Comparison of ENCODE assay signal across 11 mouse cellular contexts in the genomic region with DNA sequence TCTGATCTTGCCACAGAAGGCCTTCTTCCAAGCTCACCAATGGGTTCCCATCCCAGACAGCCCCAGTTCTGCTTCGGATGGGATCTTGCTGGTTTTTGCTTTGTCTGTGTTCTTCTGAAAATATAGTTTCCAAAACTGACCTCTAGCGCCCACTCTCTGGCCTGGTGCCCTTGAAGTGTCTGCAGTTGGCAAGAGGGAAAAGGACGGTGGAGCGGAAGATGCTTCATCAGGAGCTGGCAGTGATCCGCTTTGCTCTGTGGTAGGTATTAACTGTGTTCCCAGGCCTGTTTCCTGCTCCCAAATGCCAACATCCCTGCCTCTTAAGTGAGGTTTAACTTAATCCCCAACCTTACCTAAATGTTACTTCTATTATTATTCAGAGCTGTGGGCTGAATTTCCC. TPM values are rescaled to one million over a fixed set of nuclear protein-coding genes. Genes with fewer than 3 reads are reported as not detected.
DNase-seq lines count a peak whose midpoint lies in the region; ATAC-seq and TF ChIP-seq lines count a peak whose summit lies in the region.
"Had no signal": no experiment of that assay in that cellular context is flagged by ENCODE, and none has a peak within 500 bp of the region (broad histone marks: within the 10 kb centered on the region; RNA-seq: fewer than 3 reads in every experiment).

No protein-coding gene starts in this region.

- peak overlapping the region; percentile 16; the same call in 1 of the 2 replicates for H3K9ac ChIP-seq in heart, embryonic 11.5 days (ENCODE audit: low read depth, low read length)
- H3K9ac ChIP-seq in ES-Bruce4 (ENCODE audit: low read depth, poor library complexity, severe bottlenecking) = no peak overlapping the region
- no peak overlapping the region for H3K9ac ChIP-seq in forebrain, embryonic 16.5 days (replicated peaks; ENCODE audit: low read depth, low read length)
- H3K9ac ChIP-seq: liver, postnatal 0 days had no signal

- H3K27ac ChIP-seq in heart, embryonic 11.5 days (ENCODE audit: low read depth, low read length) = peak overlapping the region; percentile 22; the same call in 1 of the 2 replicates
- H3K27ac ChIP-seq in ES-Bruce4 (ENCODE audit: insufficient read depth, low read length) = peak overlapping the region; percentile 57
- H3K27ac ChIP-seq in forebrain, embryonic 16.5 days (ENCODE audit: low read length) = peak overlapping the region; percentile 3; the same call in 1 of the 2 replicates

- no peak overlapping the region for H3K4me3 ChIP-seq in heart, embryonic 11.5 days (ENCODE audit: low read depth, low read length)
- H3K4me3 ChIP-seq in ES-Bruce4 (ENCODE audit: low read depth, low read length) = no peak overlapping the region
- H3K4me3 ChIP-seq in forebrain, embryonic 16.5 days (replicated peaks; ENCODE audit: low read length) = no peak overlapping the region

- no peak for TF ChIP-seq EP300 in ES-Bruce4 (IDR thresholded peaks at IDR 0.05; ENCODE audit: insufficient read depth, low read depth, low read length)

- TF ChIP-seq CTCF in ES-Bruce4 (IDR thresholded peaks at IDR 0.05; ENCODE audit: low read depth, low read length) = no peak

- H3K27me3 ChIP-seq in heart, embryonic 11.5 days (ENCODE audit: control insufficient read depth, insufficient read depth, low read length) = no peaks in the 10 kb centered on the region
- no peaks in the 10 kb centered on the region for H3K27me3 ChIP-seq in ES-Bruce4 (ENCODE audit: control insufficient read depth, insufficient read depth, low read length, poor library complexity, severe bottlenecking)
- H3K27me3 ChIP-seq in forebrain, embryonic 16.5 days (replicated peaks; ENCODE audit: control insufficient read depth, insufficient read depth, low read length) = no peaks in the 10 kb centered on the region

- no peaks in the 10 kb centered on the region; the same call in 1 of the 2 replicates for H3K36me3 ChIP-seq in heart, embryonic 11.5 days (ENCODE audit: control insufficient read depth, insufficient read depth, low read length)
- H3K36me3 ChIP-seq in ES-Bruce4 (ENCODE audit: control insufficient read depth, insufficient read depth, low read length, poor library complexity, severe bottlenecking) = no peaks in the 10 kb centered on the region
- no peaks in the 10 kb centered on the region for H3K36me3 ChIP-seq in forebrain, embryonic 16.5 days (ENCODE audit: control insufficient read depth, insufficient read depth)

- no peaks in the 10 kb centered on the region for H3K9me3 ChIP-seq in heart, embryonic 11.5 days (replicated peaks; ENCODE audit: control insufficient read depth, low read length)
- H3K9me3 ChIP-seq in ES-Bruce4 (replicated peaks; ENCODE audit: control insufficient read depth, insufficient read depth, low read length, poor library complexity, severe bottlenecking) = no peaks in the 10 kb centered on the region
- H3K9me3 ChIP-seq in forebrain, embryonic 16.5 days (ENCODE audit: control insufficient read depth, low read length) = no peaks in the 10 kb centered on the region

- no peak for TF ChIP-seq POLR2A in ES-Bruce4 (IDR thresholded peaks at IDR 0.05; ENCODE audit: insufficient read depth, low read length)

- no peak for ATAC-seq in heart, embryonic 11.5 days (replicated peaks; ENCODE audit: insufficient number of reproducible peaks, low FRiP score, low TSS enrichment)
- ATAC-seq in forebrain, embryonic 16.5 days = no peak
- ATAC-seq in erythroblast, adult 5-6 weeks (replicated peaks; ENCODE audit: low FRiP score, poor library complexity, severe bottlenecking) = no peak
- ATAC-seq: liver, postnatal 0 days had no signal

- DNase-seq in heart, postnatal 10 days = no peak
- peak; percentile 77 for DNase-seq in cerebellum, adult 11 months
- DNase-seq in lung, postnatal 25 days (ENCODE audit: low spot score) = no peak
- no peak for DNase-seq in gastrocnemius, postnatal 14 days
- DNase-seq: kidney, adult 18-20 months; layer of hippocampus, adult 9-11 months; liver, postnatal 0 days had no signal

- no peak overlapping the region for H3K4me2 ChIP-seq in heart, embryonic 11.5 days
- H3K4me2 ChIP-seq in forebrain, embryonic 16.5 days (ENCODE audit: low read length) = no peak overlapping the region

- peaks cover 58% of the 10 kb centered on the region for H3K4me1 ChIP-seq in heart, embryonic 11.5 days (ENCODE audit: control insufficient read depth, insufficient read depth, low read length)
- H3K4me1 ChIP-seq in ES-Bruce4 (ENCODE audit: control insufficient read depth, insufficient read depth, low read length) = peaks cover 30% of the 10 kb centered on the region
- peaks cover 71% of the 10 kb centered on the region for H3K4me1 ChIP-seq in forebrain, embryonic 16.5 days (replicated peaks; ENCODE audit: control insufficient read depth, insufficient read depth, low read length)

- WGBS in heart, embryonic 11.5 days (ENCODE audit: insufficient replicate concordance) = 85% methylated on average over 5 of the region's 5 CpGs
- 51% methylated on average over 5 of the region's 5 CpGs for WGBS in forebrain, embryonic 16.5 days

- intact Hi-C loops in heart, postnatal 10 days (cut with DNase I) = no loop called here
- intact Hi-C loops in gastrocnemius, postnatal 14 days (cut with DNase I; ENCODE audit: low total_unique reads) = no loop called here

RNA-seq across cellular contexts. Expression of gene Ssbp3, which starts 43.3 kb away (rescaled TPM):
- polyA plus RNA-seq in heart, embryonic 11.5 days (2014; fragmentation: Nextera tagmentation; extraction: Ambion mirVana) = 54.2 and 63.4 TPM in 2 replicates
- 10 to 100 TPM; 41.6 to 49.9 TPM for total RNA-seq in heart, postnatal 10 days (2021)
- polyA plus RNA-seq in ES-Bruce4 (2011; ENCODE audit: insufficient read depth, insufficient read length, low read depth, missing spikeins) = 245 and 248 TPM in 2 replicates
- 163 and 167 TPM in 2 replicates for polyA plus RNA-seq in forebrain, embryonic 16.5 days (2015; fragmentation: Nextera tagmentation; extraction: Ambion mirVana)
- total RNA-seq in erythroblast, adult 5-6 weeks (2015; ENCODE audit: low replicate concordance) = 55.9 and 73.4 TPM in 2 replicates
- 49.8 and 56.6 TPM in 2 replicates for total RNA-seq in erythroblast, adult 5-6 weeks (2017; ENCODE audit: low replicate concordance)
- total RNA-seq in gastrocnemius, postnatal 14 days (2021) = 10 to 100 TPM; 23.4 to 27.9 TPM

Comparison
In these comparisons a context has a peak if more than half of its experiments do, and no peak if none do; other contexts are left out.
1. H3K27ac ChIP-seq: peak in every context shown above with its lines; median percentile 57 in ES-Bruce4; 22 in heart, embryonic 11.5 days; 3 in forebrain, embryonic 16.5 days.